Mouse (Mus musculus): Measurements from ENCODE around the gene Enpp5. TPM values are rescaled to one million over a fixed set of nuclear protein-coding genes. Genes with fewer than 3 reads are reported as not detected.

The Enpp5 gene
- polyA plus RNA-seq, 1 experiment from 2014 or later = 18.7 TPM

- Histone ChIP-seq H3K27me3 (ENCODE audit: control insufficient read depth, insufficient read depth, low read length) (no peaks in the 10 kb centered on the region), H3K36me3 (ENCODE audit: control insufficient read depth, insufficient read depth, low read length) (no peaks in the 10 kb centered on the region), H3K27ac (replicated peaks) (no peak overlapping the region), H3K9ac (ENCODE audit: low read length) (no peak overlapping the region), H3K4me3 (ENCODE audit: low read depth, low read length) (no peak overlapping the region), H3K4me2 (replicated peaks; ENCODE audit: low read depth) (no peak overlapping the region), H3K9me3 (ENCODE audit: control insufficient read depth, low read length) (no peaks in the 10 kb centered on the region), H3K4me1 (replicated peaks; ENCODE audit: control insufficient read depth, insufficient read depth) (no peaks in the 10 kb centered on the region)
- TF ChIP-seq CTCF (IDR thresholded peaks at IDR 0.05; ENCODE audit: low read depth) (no peak), EP300 (optimal IDR thresholded peaks at IDR 0.05) (no peak)
- no peak for DNase-seq (ENCODE audit: low spot score)
- ATAC-seq (ENCODE audit: low FRiP score, low TSS enrichment) = no peak
- 71% methylated on average over 5 of the region's 5 CpGs for WGBS
Observed at GRCm38 (mm10) chr17:44061289-44061890, 17.2 kb upstream of the Enpp5 start.

- DNase-seq (ENCODE audit: low spot score) (no peak), ATAC-seq (ENCODE audit: low FRiP score, low TSS enrichment) (no peak)
- Histone ChIP-seq H3K36me3 (ENCODE audit: control insufficient read depth, insufficient read depth, low read length) (no peaks in the 10 kb centered on the region), H3K27me3 (ENCODE audit: control insufficient read depth, insufficient read depth, low read length) (no peaks in the 10 kb centered on the region), H3K9ac (ENCODE audit: low read length) (no peak overlapping the region), H3K4me2 (replicated peaks; ENCODE audit: low read depth) (no peak overlapping the region), H3K9me3 (ENCODE audit: control insufficient read depth, low read length) (no peaks in the 10 kb centered on the region), H3K4me3 (ENCODE audit: low read depth, low read length) (no peak overlapping the region), H3K4me1 (replicated peaks; ENCODE audit: control insufficient read depth, insufficient read depth) (no peaks in the 10 kb centered on the region), H3K27ac (replicated peaks) (no peak overlapping the region)
- TF ChIP-seq CTCF (IDR thresholded peaks at IDR 0.05; ENCODE audit: low read depth) (no peak), EP300 (optimal IDR thresholded peaks at IDR 0.05) (no peak)
- WGBS = 66% methylated on average over 6 of the region's 6 CpGs
Observed at GRCm38 (mm10) chr17:44068876-44069275, 9.7 kb upstream of the Enpp5 start.

GRCm38 (mm10) chr17:44071680-44072079 is 6.9 kb upstream of the Enpp5 start:
- no peaks in the 10 kb centered on the region for H3K9me3 ChIP-seq (ENCODE audit: control insufficient read depth, low read length)
- H3K4me1 ChIP-seq (replicated peaks; ENCODE audit: control insufficient read depth, insufficient read depth) = no peaks in the 10 kb centered on the region
- H3K27ac ChIP-seq (replicated peaks) = no peak overlapping the region
- H3K36me3 ChIP-seq (ENCODE audit: control insufficient read depth, insufficient read depth, low read length) = no peaks in the 10 kb centered on the region
- TF ChIP-seq EP300 (optimal IDR thresholded peaks at IDR 0.05) (no peak), CTCF (IDR thresholded peaks at IDR 0.05; ENCODE audit: low read depth) (no peak)
- H3K4me2 ChIP-seq (replicated peaks; ENCODE audit: low read depth) = no peak overlapping the region
- no peak overlapping the region for H3K9ac ChIP-seq (ENCODE audit: low read length)
- DNase-seq (ENCODE audit: low spot score) (no peak), ATAC-seq (ENCODE audit: low FRiP score, low TSS enrichment) (no peak)
- no peaks in the 10 kb centered on the region for H3K27me3 ChIP-seq (ENCODE audit: control insufficient read depth, insufficient read depth, low read length)
- H3K4me3 ChIP-seq (ENCODE audit: low read depth, low read length) = no peak overlapping the region

- ATAC-seq (ENCODE audit: low FRiP score, low TSS enrichment) (no peak), DNase-seq (ENCODE audit: low spot score) (no peak)
- Histone ChIP-seq H3K4me1 (replicated peaks; ENCODE audit: control insufficient read depth, insufficient read depth) (no peaks in the 10 kb centered on the region), H3K9me3 (ENCODE audit: control insufficient read depth, low read length) (no peaks in the 10 kb centered on the region), H3K4me2 (replicated peaks; ENCODE audit: low read depth) (no peak overlapping the region), H3K9ac (ENCODE audit: low read length) (no peak overlapping the region), H3K4me3 (ENCODE audit: low read depth, low read length) (no peak overlapping the region), H3K27me3 (ENCODE audit: control insufficient read depth, insufficient read depth, low read length) (no peaks in the 10 kb centered on the region), H3K27ac (replicated peaks) (no peak overlapping the region), H3K36me3 (ENCODE audit: control insufficient read depth, insufficient read depth, low read length) (no peaks in the 10 kb centered on the region)
- WGBS = 84% methylated on average over 3 of the region's 3 CpGs
- TF ChIP-seq CTCF (IDR thresholded peaks at IDR 0.05; ENCODE audit: low read depth) = no peak
- TF ChIP-seq EP300 (optimal IDR thresholded peaks at IDR 0.05) = no peak
Observed at GRCm38 (mm10) chr17:44075601-44076000, 3.0 kb upstream of the Enpp5 start.

GRCm38 (mm10) chr17:44076051-44076680 is 2.4 kb upstream of the Enpp5 start:
- no peak overlapping the region for H3K4me3 ChIP-seq (ENCODE audit: low read depth, low read length)
- no peaks in the 10 kb centered on the region for H3K9me3 ChIP-seq (ENCODE audit: control insufficient read depth, low read length)
- no peak overlapping the region for H3K4me2 ChIP-seq (replicated peaks; ENCODE audit: low read depth)
- DNase-seq (ENCODE audit: low spot score) (no peak), ATAC-seq (ENCODE audit: low FRiP score, low TSS enrichment) (no peak)
- H3K4me1 ChIP-seq (replicated peaks; ENCODE audit: control insufficient read depth, insufficient read depth) = no peaks in the 10 kb centered on the region
- 62% methylated on average over 6 of the region's 6 CpGs for whole genome bisulfite sequencing
- H3K9ac ChIP-seq (ENCODE audit: low read length) = no peak overlapping the region
- TF ChIP-seq CTCF (IDR thresholded peaks at IDR 0.05; ENCODE audit: low read depth) = peak; percentile 77
- no peak for TF ChIP-seq EP300 (optimal IDR thresholded peaks at IDR 0.05)
- H3K27me3 ChIP-seq (ENCODE audit: control insufficient read depth, insufficient read depth, low read length) = no peaks in the 10 kb centered on the region
- H3K27ac ChIP-seq (replicated peaks) = no peak overlapping the region
- no peaks in the 10 kb centered on the region for H3K36me3 ChIP-seq (ENCODE audit: control insufficient read depth, insufficient read depth, low read length)

- peak; percentile 41 for DNase-seq (ENCODE audit: low spot score)
- H3K27ac ChIP-seq (replicated peaks) = no peak overlapping the region
- H3K36me3 ChIP-seq (ENCODE audit: control insufficient read depth, insufficient read depth, low read length) = no peaks in the 10 kb centered on the region
- H3K4me3 ChIP-seq (ENCODE audit: low read depth, low read length) = no peak overlapping the region
- no peaks in the 10 kb centered on the region for H3K4me1 ChIP-seq (replicated peaks; ENCODE audit: control insufficient read depth, insufficient read depth)
- no peaks in the 10 kb centered on the region for H3K9me3 ChIP-seq (ENCODE audit: control insufficient read depth, low read length)
- no peak overlapping the region for H3K9ac ChIP-seq (ENCODE audit: low read length)
- H3K4me2 ChIP-seq (replicated peaks; ENCODE audit: low read depth) = no peak overlapping the region
- 71% methylated on average over 12 of the region's 12 CpGs for WGBS
- H3K27me3 ChIP-seq (ENCODE audit: control insufficient read depth, insufficient read depth, low read length) = no peaks in the 10 kb centered on the region
- TF ChIP-seq CTCF (IDR thresholded peaks at IDR 0.05; ENCODE audit: low read depth) (no peak), EP300 (optimal IDR thresholded peaks at IDR 0.05) (no peak)
- ATAC-seq (ENCODE audit: low FRiP score, low TSS enrichment) = 0 out of 2 replicates have a peak, but pooled peaks have one; percentile 25
Observed at GRCm38 (mm10) chr17:44077146-44077842, 1.3 kb upstream of the Enpp5 start.

Data from stomach, postnatal 0 days (tissue).